8 mouse cellular contexts compared by ENCODE assay signal in genomic region chr19:44069914-44070232, GRCm38 (mm10). TPM values are rescaled to one million over a fixed set of nuclear protein-coding genes. Genes with fewer than 3 reads are reported as not detected.
DNase-seq lines count a peak whose midpoint lies in the region; ATAC-seq and TF ChIP-seq lines count a peak whose summit lies in the region.

No protein-coding gene starts in this region.

- peak overlapping the region; percentile 67 for H3K9ac ChIP-seq in liver, adult 2 months (ENCODE audit: low read depth, low read length)
- peak overlapping the region; percentile 76 for H3K9ac ChIP-seq in embryonic facial prominence, embryonic 14.5 days (ENCODE audit: low read depth, low read length)
- peak overlapping the region; percentile 86 for H3K9ac ChIP-seq in intestine, embryonic 16.5 days (ENCODE audit: low read depth, low read length)
- H3K9ac ChIP-seq in neural tube, embryonic 13.5 days, result peak overlapping the region; percentile 77

- peak overlapping the region; percentile 82 for H3K4me2 ChIP-seq in embryonic facial prominence, embryonic 14.5 days (ENCODE audit: low read depth, low read length)
- peak overlapping the region; percentile 77 for H3K4me2 ChIP-seq in intestine, embryonic 16.5 days (ENCODE audit: low read depth, low read length)
- peak overlapping the region; percentile 91 for H3K4me2 ChIP-seq in neural tube, embryonic 13.5 days

- no peaks in the 10 kb centered on the region for H3K27me3 ChIP-seq in liver, adult 2 months (ENCODE audit: control insufficient read depth, insufficient read depth, low read length)
- no peaks in the 10 kb centered on the region for H3K27me3 ChIP-seq in embryonic facial prominence, embryonic 14.5 days (replicated peaks; ENCODE audit: control insufficient read depth, insufficient read depth, low read length)
- H3K27me3 ChIP-seq in intestine, embryonic 16.5 days (replicated peaks; ENCODE audit: control insufficient read depth, insufficient read depth, low read length), result no peaks in the 10 kb centered on the region
- H3K27me3 ChIP-seq in neural tube, embryonic 13.5 days, result no peaks in the 10 kb centered on the region

- 0 out of 2 replicates have a peak overlapping the region, but pooled peaks have one; percentile 17 for H3K27ac ChIP-seq in liver, adult 2 months (replicated peaks; ENCODE audit: insufficient read depth, low read depth, low read length)
- H3K27ac ChIP-seq in embryonic facial prominence, embryonic 14.5 days (replicated peaks; ENCODE audit: low read depth, low read length), result peak overlapping the region; percentile 61
- H3K27ac ChIP-seq in intestine, embryonic 16.5 days (ENCODE audit: low read length), result peak overlapping the region; percentile 46; the same call in 1 of the 2 replicates
- peak overlapping the region; percentile 78 for H3K27ac ChIP-seq in neural tube, embryonic 13.5 days (replicated peaks)

- H3K9me3 ChIP-seq in embryonic facial prominence, embryonic 14.5 days (ENCODE audit: control insufficient read depth, low read length), result no peaks in the 10 kb centered on the region
- H3K9me3 ChIP-seq in intestine, embryonic 16.5 days (ENCODE audit: control insufficient read depth, low read length), result no peaks in the 10 kb centered on the region
- H3K9me3 ChIP-seq in neural tube, embryonic 13.5 days, result no peaks in the 10 kb centered on the region

- H3K4me3 ChIP-seq in liver, adult 2 months (ENCODE audit: insufficient read depth, low read depth, low read length), result peak overlapping the region; percentile 84
- peak overlapping the region; percentile 76 for H3K4me3 ChIP-seq in embryonic facial prominence, embryonic 14.5 days (ENCODE audit: low read depth, low read length)
- peak overlapping the region; percentile 67 for H3K4me3 ChIP-seq in intestine, embryonic 16.5 days (ENCODE audit: low read length)
- peak overlapping the region; percentile 79 for H3K4me3 ChIP-seq in neural tube, embryonic 13.5 days

- TF ChIP-seq POLR2A in liver, adult 2 months (IDR thresholded peaks at IDR 0.05; ENCODE audit: extremely low read depth, insufficient read depth, low read length), result no peak

- peaks cover 14% of the 10 kb centered on the region for H3K4me1 ChIP-seq in liver, adult 2 months (ENCODE audit: control insufficient read depth, insufficient read depth, low read length)
- peaks cover 10% of the 10 kb centered on the region; the same call in 1 of the 2 replicates for H3K4me1 ChIP-seq in embryonic facial prominence, embryonic 14.5 days (ENCODE audit: control insufficient read depth, insufficient read depth, low read length)
- H3K4me1 ChIP-seq in intestine, embryonic 16.5 days (ENCODE audit: control insufficient read depth, insufficient read depth, low read length), result peaks cover 11% of the 10 kb centered on the region
- H3K4me1 ChIP-seq in neural tube, embryonic 13.5 days (replicated peaks), result peaks cover 20% of the 10 kb centered on the region

- H3K36me3 ChIP-seq in liver, adult 2 months (ENCODE audit: control insufficient read depth, insufficient read depth, low read length), result peaks cover 36% of the 10 kb centered on the region
- peaks cover 12% of the 10 kb centered on the region; the same call in 1 of the 2 replicates for H3K36me3 ChIP-seq in embryonic facial prominence, embryonic 14.5 days (ENCODE audit: control insufficient read depth, insufficient read depth, low read length)
- H3K36me3 ChIP-seq in intestine, embryonic 16.5 days (ENCODE audit: control insufficient read depth, insufficient read depth, low read length), result no peaks in the 10 kb centered on the region
- peaks cover 8% of the 10 kb centered on the region for H3K36me3 ChIP-seq in neural tube, embryonic 13.5 days

- H3K79me2 ChIP-seq in liver, adult 2 months (ENCODE audit: control insufficient read depth, insufficient read depth, low read length), result peaks cover 3% of the 10 kb centered on the region; the same call in 1 of the 2 replicates

- 4% methylated on average over 4 of the region's 4 CpGs for WGBS in liver, adult 2 months
- WGBS in embryonic facial prominence, embryonic 14.5 days, result 6% methylated on average over 4 of the region's 4 CpGs
- WGBS in intestine, embryonic 16.5 days, result 7% methylated on average over 4 of the region's 4 CpGs
- 6% methylated on average over 4 of the region's 4 CpGs for whole genome bisulfite sequencing in neural tube, embryonic 13.5 days

- peak; percentile 60 for DNase-seq in liver, adult 2 months (ENCODE audit: extremely low read depth, low read depth, low spot score)
- DNase-seq in liver, result no peak
- DNase-seq in embryonic facial prominence, embryonic 14.5 days (ENCODE audit: low spot score), result no peak
- DNase-seq in adrenal gland, postnatal 36 days, result no peak
- DNase-seq in thymus, postnatal 14 days, result no peak

- no peak for ATAC-seq in embryonic facial prominence, embryonic 14.5 days (ENCODE audit: low read depth)
- ATAC-seq in intestine, embryonic 16.5 days, result no peak
- no peak for ATAC-seq in neural tube, embryonic 13.5 days (ENCODE audit: low read depth)
- ATAC-seq in megakaryocyte progenitor cell, adult 5-6 weeks (replicated peaks; ENCODE audit: poor library complexity), result no peak

- no peak for TF ChIP-seq CTCF in liver, adult 2 months (IDR thresholded peaks at IDR 0.05; ENCODE audit: low read depth, low read length)

RNA-seq across cellular contexts. Expression of gene Erlin1, which starts 0.3 kb away (rescaled TPM):
- total RNA-seq in liver, adult 2 months (2014; rRNA removed), result 27.8 and 44.2 TPM in 2 replicates
- 14.2 and 19.0 TPM in 2 replicates for polyA plus RNA-seq in liver, adult 2 months (2012; rRNA removed)
- 31.4 and 31.5 TPM in 2 replicates for polyA plus RNA-seq in embryonic facial prominence, embryonic 14.5 days (2014; fragmentation: Nextera tagmentation; extraction: Ambion mirVana)
- polyA plus RNA-seq in intestine, embryonic 16.5 days (2015; fragmentation: Nextera tagmentation; extraction: Ambion mirVana), result 43.9 and 45.3 TPM in 2 replicates
- polyA plus RNA-seq in neural tube, embryonic 13.5 days (2015; fragmentation: Nextera tagmentation; extraction: Ambion mirVana), result 20.2 and 20.4 TPM in 2 replicates
- total RNA-seq in megakaryocyte progenitor cell, adult 5-6 weeks (2015), result 75.6 and 76.5 TPM in 2 replicates
- total RNA-seq in megakaryocyte progenitor cell, adult 5-6 weeks (2017), result 44.5 and 50.3 TPM in 2 replicates
- 10 to 100 TPM; 15.8 to 32.5 TPM for total RNA-seq in adrenal gland, postnatal 36 days (2021)

RNA-seq across cellular contexts. Expression of gene Chuk, which starts 37.4 kb away (rescaled TPM):
- total RNA-seq in liver, adult 2 months (2014; rRNA removed), result 104 and 129 TPM in 2 replicates
- polyA plus RNA-seq in liver, adult 2 months (2012; rRNA removed), result 28.7 and 34.7 TPM in 2 replicates
- 32.0 and 37.3 TPM in 2 replicates for polyA plus RNA-seq in embryonic facial prominence, embryonic 14.5 days (2014; fragmentation: Nextera tagmentation; extraction: Ambion mirVana)
- polyA plus RNA-seq in intestine, embryonic 16.5 days (2015; fragmentation: Nextera tagmentation; extraction: Ambion mirVana), result 40.0 and 40.2 TPM in 2 replicates
- 58.5 and 61.2 TPM in 2 replicates for polyA plus RNA-seq in neural tube, embryonic 13.5 days (2015; fragmentation: Nextera tagmentation; extraction: Ambion mirVana)
- total RNA-seq in megakaryocyte progenitor cell, adult 5-6 weeks (2015), result 41.4 and 44.0 TPM in 2 replicates
- total RNA-seq in megakaryocyte progenitor cell, adult 5-6 weeks (2017), result 52.6 and 74.3 TPM in 2 replicates
- total RNA-seq in adrenal gland, postnatal 36 days (2021), result 10 to 100 TPM; 57.3 to 92.5 TPM

RNA-seq across cellular contexts. Expression of gene Cyp2c23, which starts 40.9 kb away (rescaled TPM):
- 233 and 351 TPM in 2 replicates for total RNA-seq in liver, adult 2 months (2014; rRNA removed)
- 200 and 262 TPM in 2 replicates for polyA plus RNA-seq in liver, adult 2 months (2012; rRNA removed)
- not detected in 2 replicates for polyA plus RNA-seq in embryonic facial prominence, embryonic 14.5 days (2014; fragmentation: Nextera tagmentation; extraction: Ambion mirVana)
- polyA plus RNA-seq in intestine, embryonic 16.5 days (2015; fragmentation: Nextera tagmentation; extraction: Ambion mirVana), result 5.9 and 9.0 TPM in 2 replicates
- not detected in 2 replicates for polyA plus RNA-seq in neural tube, embryonic 13.5 days (2015; fragmentation: Nextera tagmentation; extraction: Ambion mirVana)
- 0.12 and 0.17 TPM in 2 replicates for total RNA-seq in megakaryocyte progenitor cell, adult 5-6 weeks (2015)
- not detected in 2 replicates for total RNA-seq in megakaryocyte progenitor cell, adult 5-6 weeks (2017)
- total RNA-seq in adrenal gland, postnatal 36 days (2021), result 1 to 10 TPM in 1 of 2 experiments, under 1 TPM in 1; 0.40 to 1.6 TPM

Comparison
In these comparisons a context has a peak if more than half of its experiments do, and no peak if none do; other contexts are left out.
1. H3K27ac ChIP-seq: peak in every context shown above with its lines; median percentile 78 in neural tube, embryonic 13.5 days; 61 in embryonic facial prominence, embryonic 14.5 days; 46 in intestine, embryonic 16.5 days; 17 in liver, adult 2 months.
2. RNA of gene Cyp2c23, which starts 40.9 kb away (polyA plus RNA-seq): 200 to 262 TPM in liver, adult 2 months; 5.9 to 9.0 TPM in intestine, embryonic 16.5 days, not detected in embryonic facial prominence, embryonic 14.5 days and not detected in neural tube, embryonic 13.5 days; every median in the first group is over 10 times any median in the second.
3. Peak in every context shown above with its lines, with median percentiles within 50 percentile points of each other: H3K4me3 ChIP-seq, H3K9ac ChIP-seq and H3K4me2 ChIP-seq.